Mouse (Mus musculus) layer of hippocampus, adult 9-10 months (tissue): ENCODE measurements around the gene Sdsl.
A peak's percentile ranks its signal among the peaks of the same experiment; 100 is the strongest.

Source experiments
- DNase-seq: peaks from one replicate; pipeline ENCODE4 v3.0.0; 2022; ENCODE audit warnings: low spot score

Gene Sdsl

DNA sequence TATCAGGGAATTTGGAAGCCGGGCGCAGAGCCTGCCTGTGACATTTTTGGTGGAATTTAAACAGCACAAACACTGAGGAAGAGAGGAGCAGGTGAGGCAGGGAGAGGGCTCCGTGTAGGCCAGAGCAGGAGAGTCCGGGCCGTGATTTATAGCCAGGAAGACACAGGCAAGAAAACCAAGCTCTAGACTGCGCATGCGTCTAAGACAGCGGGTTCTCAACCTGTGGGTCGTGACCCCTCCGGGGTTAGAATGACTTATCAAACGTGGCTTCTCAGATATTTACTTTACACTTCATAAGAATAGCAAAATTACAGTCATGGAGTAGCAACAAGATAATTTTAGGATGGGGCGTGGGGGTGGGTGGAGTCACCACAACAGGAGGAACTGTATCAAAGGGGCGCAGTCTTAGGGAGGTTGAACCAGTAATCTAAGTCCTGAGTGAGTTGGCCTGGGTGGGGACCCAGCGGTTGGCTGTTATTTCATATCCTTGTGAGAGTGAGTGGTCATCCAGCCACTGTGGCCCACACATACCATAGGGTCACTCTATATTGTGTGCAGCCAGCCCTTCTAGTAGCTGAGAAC, 17.8 kb downstream of the Sdsl start:
- no peak for DNase-seq

DNA sequence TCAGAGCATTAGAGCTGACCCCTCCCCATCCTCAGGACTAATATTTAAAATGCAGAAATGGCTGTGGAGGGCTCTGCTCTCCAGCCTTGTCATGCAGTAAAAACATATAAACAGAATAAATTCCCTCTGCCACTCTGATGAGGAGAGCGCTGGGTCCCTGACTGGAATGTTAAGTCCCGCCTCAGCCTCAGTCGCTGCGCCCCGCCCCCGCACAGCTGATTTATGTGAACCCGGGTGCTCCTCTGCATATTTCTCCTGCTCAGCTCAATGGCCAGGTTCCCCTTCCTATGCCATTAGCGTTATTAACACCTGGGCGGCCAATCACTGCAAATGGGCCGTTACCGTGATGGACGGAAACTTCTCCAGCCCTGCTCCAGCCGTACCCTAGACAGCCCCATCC, 25.3 kb downstream of the Sdsl start:
- DNase-seq = no peak

DNA sequence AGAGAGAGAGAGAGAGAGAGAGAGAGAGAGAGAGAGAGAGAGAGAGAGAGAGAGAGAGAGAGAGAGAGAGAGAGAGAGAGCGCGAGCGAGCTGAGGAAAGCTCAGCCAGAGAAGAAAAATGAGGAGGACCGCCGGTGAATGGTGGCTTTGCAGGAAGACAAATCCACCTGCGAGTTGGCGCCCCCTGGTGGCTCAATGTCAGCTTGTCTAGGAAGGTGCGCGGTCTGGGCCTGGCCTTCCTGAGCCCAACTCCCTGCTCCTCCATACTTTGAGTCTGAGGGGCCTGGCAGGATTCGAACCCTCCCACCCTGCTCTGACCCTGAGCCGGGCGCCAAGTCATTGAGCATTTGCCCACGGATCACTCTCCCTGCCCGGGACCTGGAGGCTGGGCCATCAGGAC, 31.9 kb downstream of the Sdsl start:
- DNase-seq = peak; percentile 59

GRCm38 (mm10) chr5:120439887-120440670, 32.5 kb downstream of the Sdsl start:
- DNase-seq = no peak

DNA sequence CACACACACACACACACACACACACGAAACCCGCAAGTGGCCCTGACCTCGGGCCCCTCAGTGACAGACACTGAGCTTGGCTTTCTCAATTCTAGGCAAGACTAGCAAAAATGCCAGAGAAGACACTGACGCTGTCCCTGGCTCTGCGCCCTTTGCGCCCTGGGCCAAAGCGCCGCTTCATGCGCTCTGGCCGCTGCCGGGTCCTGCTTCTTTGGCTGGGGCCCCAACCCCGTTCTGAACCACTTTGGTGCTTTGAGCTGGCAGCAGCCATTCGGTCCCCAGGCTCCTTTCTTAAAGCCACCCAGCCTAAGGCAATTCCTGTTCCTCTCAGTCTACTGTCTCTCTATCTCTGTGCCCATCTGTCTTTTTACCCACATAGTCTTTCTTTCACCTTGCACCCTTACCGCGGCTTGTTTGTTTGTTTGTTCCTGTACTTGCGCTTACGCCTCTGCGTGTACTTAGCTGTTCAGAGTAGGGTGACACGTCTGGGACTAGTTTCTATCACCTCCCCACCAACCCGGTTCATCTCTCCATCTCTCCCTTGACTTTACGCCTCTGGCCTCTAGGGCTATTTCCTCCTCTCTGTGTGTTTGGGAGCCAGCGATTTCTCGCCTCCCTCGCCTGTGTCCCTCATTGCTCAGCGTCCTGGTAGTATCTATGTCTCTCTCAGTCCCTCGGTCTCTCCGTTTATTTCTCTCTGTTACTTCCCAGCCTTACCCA, 33.5 kb downstream of the Sdsl start:
- no peak for DNase-seq

DNA sequence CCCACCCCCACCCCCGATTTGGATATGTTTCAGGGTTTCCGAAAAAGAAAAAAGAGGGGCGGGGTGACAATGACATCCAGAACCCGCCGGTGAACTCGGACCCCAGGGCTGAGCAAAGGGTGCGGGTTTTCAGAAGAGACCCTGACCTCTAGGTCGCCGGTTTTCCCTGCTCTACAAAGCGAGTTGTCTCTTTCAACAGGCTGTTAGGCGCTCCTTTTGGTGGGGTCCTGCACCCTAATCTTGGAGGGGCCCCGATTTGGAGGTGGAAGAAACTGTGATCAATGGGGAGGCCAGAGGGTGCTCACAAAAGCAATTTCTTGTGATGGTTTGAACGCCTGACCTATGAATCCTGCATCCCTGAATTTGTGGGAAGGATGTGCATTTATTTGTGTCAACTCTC, 34.1 kb downstream of the Sdsl start:
- DNase-seq = no peak

- no peak for DNase-seq
Measured at GRCm38 (mm10) chr5:120437986-120438385, 34.6 kb downstream of the Sdsl start.

DNA sequence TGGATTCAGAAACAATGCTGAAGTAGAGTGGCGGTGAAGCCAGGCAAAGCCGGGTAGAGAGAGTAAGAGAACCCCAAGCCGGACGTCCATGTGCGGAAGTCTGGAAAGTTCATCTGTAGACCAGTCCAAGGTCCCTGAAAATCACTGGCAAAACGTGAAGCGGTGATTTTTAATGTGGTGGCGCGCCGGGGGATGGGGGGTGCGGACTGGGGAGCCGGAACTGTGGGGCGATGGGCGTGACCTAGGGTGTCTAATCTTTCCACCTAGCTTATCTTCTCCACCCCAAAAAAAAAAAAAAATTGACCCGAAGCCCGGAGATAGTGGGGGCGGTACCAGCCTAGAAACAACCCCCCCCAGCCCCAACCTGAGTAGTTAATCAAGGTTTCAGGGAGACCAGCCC, 35.1 kb downstream of the Sdsl start:
- DNase-seq = no peak

- DNase-seq = no peak
Measured at GRCm38 (mm10) chr5:120436885-120437495, 35.6 kb downstream of the Sdsl start.

GRCm38 (mm10) chr5:120435731-120436501, 36.7 kb downstream of the Sdsl start:
- no peak for DNase-seq

GRCm38 (mm10) chr5:120435006-120435681, 37.5 kb downstream of the Sdsl start:
- DNase-seq = no peak

GRCm38 (mm10) chr5:120434231-120434735, 38.3 kb downstream of the Sdsl start:
- no peak for DNase-seq

DNA sequence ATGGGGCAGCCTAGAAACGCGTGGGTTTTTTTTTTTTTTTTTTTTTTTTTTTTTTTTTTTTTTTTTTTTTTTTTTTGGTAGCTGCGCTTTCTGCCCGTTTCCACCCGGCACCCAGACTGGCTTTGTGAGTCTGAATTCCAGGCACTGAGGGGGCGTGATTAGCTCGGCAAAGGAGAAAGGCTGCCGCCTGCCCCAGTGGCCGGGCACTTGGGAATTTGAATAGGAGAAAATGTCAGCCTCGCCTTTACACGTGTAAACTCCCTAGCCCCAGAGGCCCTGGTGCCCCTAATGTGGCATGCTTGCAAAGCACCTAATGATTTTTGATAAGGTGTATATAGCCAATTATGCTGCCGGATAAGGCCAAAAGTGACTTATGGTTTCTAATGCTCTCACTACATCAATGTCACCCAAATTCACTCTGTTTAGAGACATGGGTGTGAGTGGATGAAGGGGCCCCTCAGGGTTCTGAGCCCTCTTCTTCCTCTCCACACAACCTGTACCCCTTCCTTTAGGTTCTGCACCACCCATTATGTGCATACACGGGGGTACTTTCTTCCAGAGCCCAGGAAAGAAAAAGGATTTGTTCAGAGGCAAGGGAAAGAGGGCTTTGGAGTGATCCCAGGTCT, 39.4 kb downstream of the Sdsl start:
- no peak for DNase-seq

DNA sequence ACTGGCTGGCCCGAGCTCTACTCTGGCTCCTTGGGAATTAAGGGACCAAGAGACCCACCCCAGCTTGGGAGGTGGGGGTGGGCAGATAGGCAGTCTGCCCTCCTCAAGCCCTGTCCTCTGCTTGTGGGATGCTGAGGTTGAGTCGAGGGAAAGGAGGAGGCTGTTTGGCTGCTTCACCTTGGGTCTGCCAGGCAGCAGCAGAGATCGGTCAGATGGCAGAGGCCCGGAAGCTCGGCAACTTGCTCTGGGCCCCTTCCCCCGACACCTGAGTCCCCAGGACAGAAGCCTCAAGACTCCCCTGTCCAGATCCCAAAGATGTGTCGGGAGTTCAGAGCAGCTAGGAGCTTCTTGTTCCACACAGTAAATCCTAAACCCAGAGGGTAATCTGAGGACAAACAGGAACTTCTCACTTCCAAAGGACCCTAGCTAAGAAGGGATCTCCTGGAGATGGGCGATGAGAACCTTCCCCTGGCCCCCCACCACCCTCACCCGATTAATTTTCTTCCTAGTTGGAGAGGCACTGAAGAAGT, 40.1 kb downstream of the Sdsl start:
- no peak for DNase-seq

- no peak for DNase-seq
Measured at GRCm38 (mm10) chr5:120431649-120432485, 40.7 kb downstream of the Sdsl start, which contains the start of gene Lhx5. TSS of gene Lhx5 (plus strand) at chr5:120431699.

DNA sequence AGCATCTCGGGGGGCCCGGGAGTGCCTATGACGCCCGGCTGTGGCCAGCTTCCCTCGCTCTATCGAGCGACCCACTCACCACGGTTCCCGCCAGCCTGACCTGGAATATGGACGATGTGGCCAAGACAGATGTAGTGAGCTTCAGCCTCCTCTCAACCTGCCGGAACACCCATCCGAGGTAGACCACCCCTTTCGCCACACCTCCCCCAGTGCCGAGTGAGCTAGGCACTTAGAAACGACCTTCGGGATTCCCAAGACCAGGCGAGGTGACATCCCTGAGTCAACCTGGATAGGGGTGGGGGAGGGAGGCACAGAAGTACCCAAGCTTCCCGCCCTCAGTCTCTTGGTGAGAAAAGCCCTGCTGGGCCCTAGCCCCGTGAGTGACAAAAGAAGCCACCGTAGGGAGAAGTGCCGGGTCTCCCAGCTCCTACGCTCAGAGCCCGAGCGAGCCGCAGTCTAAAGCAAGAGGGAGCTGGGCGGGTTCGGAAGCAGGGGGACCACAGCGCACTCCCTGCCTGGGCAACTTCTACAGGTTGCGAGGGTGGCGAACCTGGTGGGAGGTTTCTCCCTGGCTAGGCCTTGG, 41.5 kb downstream of the Sdsl start:
- no peak for DNase-seq

DNA sequence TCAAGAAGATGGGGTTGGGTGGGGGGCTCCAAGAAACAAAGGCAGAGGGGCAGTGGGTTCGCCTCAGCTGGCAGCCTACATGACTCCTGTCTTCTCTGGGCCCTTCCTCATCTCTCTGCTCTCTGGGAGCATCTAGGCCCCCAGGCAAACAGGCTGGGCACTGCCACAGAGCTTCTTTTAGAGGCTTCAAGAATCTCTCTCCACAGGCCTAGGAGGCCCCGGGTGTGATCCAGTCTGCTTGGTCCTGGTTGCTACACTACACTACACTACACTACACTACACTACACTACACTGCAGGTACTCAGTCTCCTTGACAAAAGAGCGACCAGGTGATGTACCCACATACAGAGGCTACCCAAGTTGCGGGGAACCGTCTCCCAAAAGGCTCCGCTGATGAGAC, 42.9 kb downstream of the Sdsl start:
- no peak for DNase-seq

GRCm38 (mm10) chr5:120428990-120429389, 43.6 kb downstream of the Sdsl start:
- no peak for DNase-seq

DNA sequence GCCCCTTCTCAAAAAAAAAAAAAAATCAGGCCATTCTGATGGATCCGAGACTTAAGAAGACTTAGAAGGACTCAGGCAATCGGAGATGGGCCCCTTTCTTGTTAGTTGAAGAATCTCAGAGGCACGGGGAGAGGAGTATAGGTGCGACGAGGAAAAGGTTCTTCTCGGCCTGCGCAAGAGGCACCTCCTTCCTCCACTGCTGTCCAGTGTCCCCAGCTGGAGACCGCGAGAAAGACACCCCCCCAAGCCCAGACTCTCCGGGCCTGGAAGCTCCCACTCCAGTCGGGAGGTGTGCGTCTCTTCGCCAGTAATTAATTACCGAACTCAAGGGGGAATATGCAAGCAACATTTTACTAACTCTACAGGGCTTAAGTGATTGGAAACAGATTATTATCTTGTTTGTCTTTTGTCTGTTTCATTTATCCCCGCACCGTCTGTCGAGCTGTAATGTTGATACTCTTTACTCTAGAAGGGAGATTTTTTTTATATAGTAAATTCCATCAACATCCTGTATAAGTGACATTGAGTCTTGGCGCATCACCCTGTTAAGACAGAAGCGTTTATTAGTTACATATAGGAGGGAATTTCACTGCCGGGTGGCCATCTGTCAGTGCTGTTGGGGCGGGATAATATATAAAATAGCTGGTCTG, 44.3 kb downstream of the Sdsl start:
- no peak for DNase-seq
